In the genomic region with DNA sequence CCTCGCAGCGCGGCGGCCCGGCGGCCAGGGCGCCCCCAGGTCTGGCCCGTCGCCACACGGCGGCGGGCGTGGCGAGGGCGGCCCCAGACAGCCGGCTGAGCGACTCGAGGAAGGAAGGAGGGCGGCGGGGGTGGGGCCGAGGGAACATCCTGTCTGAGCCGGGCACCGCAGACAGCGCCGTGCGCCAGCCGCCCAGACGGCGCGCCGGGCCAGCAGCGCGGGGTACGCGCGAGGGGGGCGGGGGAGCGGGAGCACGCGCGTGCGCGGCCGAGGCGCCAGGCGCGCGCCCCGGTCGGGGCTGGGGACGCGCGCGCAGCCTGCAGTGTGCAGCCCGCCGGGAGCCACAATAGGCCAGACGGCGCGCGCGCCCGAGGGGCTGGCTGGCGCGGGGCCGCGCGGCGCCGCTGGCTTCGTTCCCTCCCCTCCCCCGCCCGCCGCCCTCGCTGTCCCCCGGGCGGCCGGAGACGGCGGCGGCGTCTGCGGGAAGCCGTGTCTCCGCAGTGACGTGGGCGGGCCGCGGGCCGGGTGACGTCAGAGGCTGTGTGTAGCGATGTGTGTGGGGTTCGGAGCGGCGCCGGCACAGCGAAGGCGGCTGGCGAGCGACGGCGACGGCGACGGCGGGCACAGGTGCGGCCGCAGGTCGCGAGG, we compare ENCODE assay signal across 8 mouse cellular contexts. TPM values are rescaled to one million over a fixed set of nuclear protein-coding genes. Genes with fewer than 3 reads are reported as not detected.
DNase-seq lines count a peak whose midpoint lies in the region; ATAC-seq and TF ChIP-seq lines count a peak whose summit lies in the region.

TSS of gene Skil (plus strand) at position 528 of the 648 bp plus-strand sequence.

- peak within 1 kb of the TSS; percentile 82 for H3K9ac ChIP-seq in CH12.LX (ENCODE audit: insufficient read depth, low read depth)
- H3K9ac ChIP-seq in forebrain, embryonic 12.5 days: peak within 1 kb of the TSS; percentile 91
- peak within 1 kb of the TSS; percentile 94 for H3K9ac ChIP-seq in heart, postnatal 0 days (replicated peaks; ENCODE audit: low read depth, low read length)
- peak within 1 kb of the TSS; percentile 96 for H3K9ac ChIP-seq in liver, postnatal 0 days (replicated peaks)
- peak within 1 kb of the TSS; percentile 98 for H3K9ac ChIP-seq in neural tube, embryonic 14.5 days (replicated peaks; ENCODE audit: low read depth, low read length)

- TF ChIP-seq RAD21 in CH12.LX (IDR thresholded peaks at IDR 0.05; ENCODE audit: low read depth, low read length): no peak

- H3K4me2 ChIP-seq in CH12.LX (ENCODE audit: insufficient read depth, low read depth, poor library complexity, severe bottlenecking): peak within 1 kb of the TSS; percentile 85
- H3K4me2 ChIP-seq in forebrain, embryonic 12.5 days: peak within 1 kb of the TSS; percentile 74
- peak within 1 kb of the TSS; percentile 82 for H3K4me2 ChIP-seq in heart, postnatal 0 days (ENCODE audit: low read depth, low read length)
- peak within 1 kb of the TSS; percentile 85 for H3K4me2 ChIP-seq in liver, postnatal 0 days (ENCODE audit: low read depth, low read length)
- H3K4me2 ChIP-seq in neural tube, embryonic 14.5 days (ENCODE audit: low read depth, low read length): peak within 1 kb of the TSS; percentile 69

- dilution Hi-C loops in CH12.LX (cut with MboI; ENCODE audit: extremely low pct_ligation_motif_present, extremely low pct_unique_long_range_greater_than_20kb, low sequenced_read_pairs): no loop called here

- peak in 1 of 2 experiments; percentile 6; a peak in 1 of 4 replicates for TF ChIP-seq CTCF in CH12.LX (conservative IDR thresholded peaks at IDR 0.05 in 1 of 2, IDR thresholded peaks at IDR 0.05 in 1 of 2; ENCODE audit: low read depth in 2 of 2, low read length in 2 of 2)
- TF ChIP-seq CTCF in heart, postnatal 0 days (IDR thresholded peaks at IDR 0.05; ENCODE audit: low read depth): no peak
- no peak for TF ChIP-seq CTCF in liver, postnatal 0 days (IDR thresholded peaks at IDR 0.05; ENCODE audit: low read depth)

- WGBS in forebrain, embryonic 12.5 days: under 1% methylated on average over 64 of the region's 109 CpGs
- under 1% methylated on average over 51 of the region's 109 CpGs for WGBS in heart, postnatal 0 days
- WGBS in large intestine, adult 2 months: 1% methylated on average over 93 of the region's 109 CpGs
- 1% methylated on average over 21 of the region's 109 CpGs for WGBS in liver, postnatal 0 days (ENCODE audit: insufficient replicate concordance)
- WGBS in neural tube, embryonic 14.5 days: 1% methylated on average over 59 of the region's 109 CpGs

- H3K9me3 ChIP-seq in CH12.LX (replicated peaks; ENCODE audit: low read length): no peaks in the 10 kb centered on the region
- no peaks in the 10 kb centered on the region for H3K9me3 ChIP-seq in forebrain, embryonic 12.5 days
- H3K9me3 ChIP-seq in heart, postnatal 0 days (replicated peaks; ENCODE audit: control insufficient read depth, low read length): no peaks in the 10 kb centered on the region
- H3K9me3 ChIP-seq in liver, postnatal 0 days (ENCODE audit: low read length): no peaks in the 10 kb centered on the region
- H3K9me3 ChIP-seq in neural tube, embryonic 14.5 days (ENCODE audit: control insufficient read depth, low read length): no peaks in the 10 kb centered on the region

- H3K4me1 ChIP-seq in CH12.LX (ENCODE audit: control insufficient read depth in 1 of 2, insufficient read depth in 2 of 2): peaks cover 12 to 64% of the 10 kb centered on the region in 2 experiments
- H3K4me1 ChIP-seq in forebrain, embryonic 12.5 days: peaks cover 38% of the 10 kb centered on the region
- peaks cover 18% of the 10 kb centered on the region for H3K4me1 ChIP-seq in heart, postnatal 0 days (ENCODE audit: control insufficient read depth, insufficient read depth)
- peaks cover 31% of the 10 kb centered on the region for H3K4me1 ChIP-seq in liver, postnatal 0 days (ENCODE audit: insufficient read depth)
- peaks cover 29% of the 10 kb centered on the region for H3K4me1 ChIP-seq in neural tube, embryonic 14.5 days (ENCODE audit: control insufficient read depth, insufficient read depth, low read length)

- in situ Hi-C loops in CH12.LX (cut with MboI; ENCODE audit: low pct_ligation_motif_present, low pct_unique_long_range_greater_than_20kb, low sequenced_read_pairs): no loop called here

- TF ChIP-seq EP300 in CH12.LX (IDR thresholded peaks at IDR 0.05; ENCODE audit: low read length): no peak
- TF ChIP-seq EP300 in heart, postnatal 0 days (IDR thresholded peaks at IDR 0.05; ENCODE audit: low read depth): peak; percentile 52; the same call in 1 of the 2 replicates
- no peak for TF ChIP-seq EP300 in liver, postnatal 0 days (IDR thresholded peaks at IDR 0.05; ENCODE audit: low read depth)

- H3K27me3 ChIP-seq in CH12.LX (replicated peaks): no peaks in the 10 kb centered on the region
- no peaks in the 10 kb centered on the region for H3K27me3 ChIP-seq in forebrain, embryonic 12.5 days
- no peaks in the 10 kb centered on the region for H3K27me3 ChIP-seq in heart, postnatal 0 days (ENCODE audit: control insufficient read depth, insufficient read depth, low read length)
- no peaks in the 10 kb centered on the region for H3K27me3 ChIP-seq in liver, postnatal 0 days (ENCODE audit: insufficient read depth, low read length)
- no peaks in the 10 kb centered on the region for H3K27me3 ChIP-seq in neural tube, embryonic 14.5 days (ENCODE audit: control insufficient read depth, insufficient read depth, low read length)

- H3K79me2 ChIP-seq in CH12.LX (replicated peaks; ENCODE audit: control insufficient read depth, extremely low read depth, insufficient read depth, poor library complexity, severe bottlenecking): peaks cover 15% of the 10 kb centered on the region

- TF ChIP-seq POLR2A in CH12.LX (IDR thresholded peaks at IDR 0.05; ENCODE audit: low read depth, low read length): peak; percentile 47; the same call in 1 of the 2 replicates

- ATAC-seq in forebrain, embryonic 12.5 days (ENCODE audit: low FRiP score): peak; percentile 94
- peak; percentile 93 for ATAC-seq in heart, postnatal 0 days (ENCODE audit: insufficient read depth, low read depth)
- ATAC-seq in liver, postnatal 0 days: peak; percentile 89
- peak; percentile 95 for ATAC-seq in neural tube, embryonic 14.5 days (ENCODE audit: low read depth)

- peak; percentile 92 for DNase-seq in CH12.LX (ENCODE audit: extremely low read depth)
- peak; percentile 81 for DNase-seq in c-Kit-positive CD71-positive TER-119-negative erythroid progenitor cells, embryonic 14.5 days (ENCODE audit: low read depth)
- DNase-seq in heart, postnatal 0 days (ENCODE audit: low spot score): peak; percentile 94
- peak; percentile 81 for DNase-seq in large intestine, adult 2 months (ENCODE audit: low read depth, low spot score)
- DNase-seq in liver, postnatal 0 days: peak; percentile 96
- peak; percentile 95 for DNase-seq in testis, postnatal 10 days (ENCODE audit: low spot score)

- peak within 1 kb of the TSS; percentile 99 for H3K27ac ChIP-seq in CH12.LX (ENCODE audit: insufficient read depth, low read depth)
- H3K27ac ChIP-seq in forebrain, embryonic 12.5 days: peak within 1 kb of the TSS; percentile 100
- peak within 1 kb of the TSS; percentile 98 for H3K27ac ChIP-seq in heart, postnatal 0 days (ENCODE audit: low read depth)
- peak within 1 kb of the TSS; percentile 100 for H3K27ac ChIP-seq in liver, postnatal 0 days (ENCODE audit: low read depth)
- peak within 1 kb of the TSS; percentile 99 for H3K27ac ChIP-seq in neural tube, embryonic 14.5 days (ENCODE audit: low read depth, low read length)

- H3K4me3 ChIP-seq in CH12.LX (replicated peaks in 1 of 3; ENCODE audit: low read depth in 2 of 3, low read length in 2 of 3, poor library complexity in 1 of 3): peak within 1 kb of the TSS; percentile 60 to 94 (median 83)
- H3K4me3 ChIP-seq in forebrain, embryonic 12.5 days (replicated peaks): peak within 1 kb of the TSS; percentile 95
- H3K4me3 ChIP-seq in heart, postnatal 0 days (ENCODE audit: low read depth, low read length): peak within 1 kb of the TSS; percentile 95
- peak within 1 kb of the TSS; percentile 93 for H3K4me3 ChIP-seq in liver, postnatal 0 days (ENCODE audit: low read depth, low read length)
- peak within 1 kb of the TSS; percentile 98 for H3K4me3 ChIP-seq in neural tube, embryonic 14.5 days (ENCODE audit: low read depth, low read length)

- H3K36me3 ChIP-seq in CH12.LX (replicated peaks in 1 of 2; ENCODE audit: control insufficient read depth in 1 of 2, insufficient read depth in 1 of 2, low read length in 1 of 2): peaks cover 0 to 7% of the 10 kb centered on the region in 2 experiments
- no peaks in the 10 kb centered on the region; the same call in none of the 2 replicates for H3K36me3 ChIP-seq in forebrain, embryonic 12.5 days (replicated peaks)
- H3K36me3 ChIP-seq in heart, postnatal 0 days (replicated peaks; ENCODE audit: control insufficient read depth, insufficient read depth, low read length): no peaks in the 10 kb centered on the region
- H3K36me3 ChIP-seq in liver, postnatal 0 days (replicated peaks; ENCODE audit: insufficient read depth, low read length): no peaks in the 10 kb centered on the region
- H3K36me3 ChIP-seq in neural tube, embryonic 14.5 days (ENCODE audit: control insufficient read depth, insufficient read depth, low read length): no peaks in the 10 kb centered on the region

TF ChIP-seq in CH12.LX, 34 proteins besides CTCF, POLR2A, EP300 and RAD21 (continues in another document):
- TF ChIP-seq ETS1 (conservative IDR thresholded peaks at IDR 0.05; ENCODE audit: low read depth, low read length) (peak; percentile 58), IRF4 (IDR thresholded peaks at IDR 0.05; ENCODE audit: low read depth, low read length) (no peak), HCFC1 (IDR thresholded peaks at IDR 0.05; ENCODE audit: low read depth, low read length) (no peak), JUN (IDR thresholded peaks at IDR 0.05; ENCODE audit: insufficient read depth, low read depth, low read length) (no peak), BHLHE40 (IDR thresholded peaks at IDR 0.05; ENCODE audit: low read depth, low read length) (no peak), CHD2 (IDR thresholded peaks at IDR 0.05; ENCODE audit: low read length) (no peak; the same call in 1 of the 2 replicates), SIN3A (IDR thresholded peaks at IDR 0.05; ENCODE audit: low read length) (no peak; the same call in 1 of the 2 replicates), UBTF (IDR thresholded peaks at IDR 0.05; ENCODE audit: low read depth, low read length) (no peak), ELF1 (IDR thresholded peaks at IDR 0.05; ENCODE audit: low read depth, low read length) (no peak)

RNA-seq across cellular contexts. Expression of gene Skil, which starts in this region (rescaled TPM):
- total RNA-seq in CH12.LX (2012; rRNA removed): 11.2 and 11.4 TPM in 2 replicates
- 18.9 and 22.4 TPM in 2 replicates for total RNA-seq in CH12.LX (2014; rRNA removed)
- 11.0 and 11.1 TPM in 2 replicates for polyA plus RNA-seq in CH12.LX (2012; ENCODE audit: insufficient read length, low read depth)
- 40.1 and 40.2 TPM in 2 replicates for polyA plus RNA-seq in forebrain, embryonic 12.5 days (2016; fragmentation: Nextera tagmentation; extraction: Ambion mirVana)
- total RNA-seq in heart, postnatal 0 days (2014; rRNA removed; ENCODE audit: low replicate concordance): 13.1 and 17.9 TPM in 2 replicates
- polyA plus RNA-seq in heart, postnatal 0 days (2015; fragmentation: Nextera tagmentation; extraction: Ambion mirVana): 10.7 and 10.9 TPM in 2 replicates
- 8.0 and 21.2 TPM in 2 replicates for polyA plus RNA-seq in large intestine, adult 2 months (2012; rRNA removed)
- polyA plus RNA-seq in liver, postnatal 0 days (2015; fragmentation: Nextera tagmentation; extraction: Ambion mirVana): 7.3 and 8.2 TPM in 2 replicates
- polyA plus RNA-seq in neural tube, embryonic 14.5 days (2014; fragmentation: Nextera tagmentation; extraction: Ambion mirVana): 38.3 and 39.7 TPM in 2 replicates

Comparison
In these comparisons a context has a peak if more than half of its experiments do, and no peak if none do; other contexts are left out.
1. Peak in every context shown above with its lines: DNase-seq, ATAC-seq, H3K4me3 ChIP-seq and H3K27ac ChIP-seq.